Mouse (Mus musculus): ENCODE measurements around the gene Ppp1r1b. TPM values are rescaled to one million over a fixed set of nuclear protein-coding genes. Genes with fewer than 3 reads are reported as not detected.
A peak's percentile ranks its signal among the peaks of the same experiment; 100 is the strongest.

Ppp1r1b gene
- polyA plus RNA-seq, 1 experiment from 2014 or later, result 0.78 TPM

GRCm38 (mm10) chr11:98327136-98328030, 20.8 kb upstream of the Ppp1r1b start:
- peak overlapping the region; percentile 22 for H3K4me3 ChIP-seq (ENCODE audit: low read depth, low read length)
- H3K4me1 ChIP-seq (ENCODE audit: control insufficient read depth, insufficient read depth, low read length), result peaks cover 16% of the 10 kb centered on the region
- peak; percentile 96 for DNase-seq (ENCODE audit: low spot score, missing footprints)
- H3K9me3 ChIP-seq (ENCODE audit: control insufficient read depth, low read length), result no peaks in the 10 kb centered on the region
- under 1% methylated on average over 95 of the region's 97 CpGs for WGBS
- H3K9ac ChIP-seq (ENCODE audit: low read length), result 0 out of 2 replicates have a peak overlapping the region, but pooled peaks have one; percentile 9
- H3K27me3 ChIP-seq (ENCODE audit: control insufficient read depth, insufficient read depth, low read length), result peaks cover 99% of the 10 kb centered on the region
- no peak for ATAC-seq (ENCODE audit: low FRiP score)
- no peaks in the 10 kb centered on the region for H3K36me3 ChIP-seq (ENCODE audit: control insufficient read depth, insufficient read depth, low read length)
- H3K4me2 ChIP-seq, result peak overlapping the region; percentile 29
- no peak overlapping the region for H3K27ac ChIP-seq (ENCODE audit: low read depth, low read length)

GRCm38 (mm10) chr11:98328031-98328370, 20.2 kb upstream of the Ppp1r1b start:
- WGBS, result under 1% methylated on average over 33 of the region's 35 CpGs
- H3K4me1 ChIP-seq (ENCODE audit: control insufficient read depth, insufficient read depth, low read length), result peaks cover 16% of the 10 kb centered on the region
- H3K36me3 ChIP-seq (ENCODE audit: control insufficient read depth, insufficient read depth, low read length), result no peaks in the 10 kb centered on the region
- H3K4me3 ChIP-seq (ENCODE audit: low read depth, low read length), result peak overlapping the region; percentile 22
- no peak overlapping the region for H3K9ac ChIP-seq (ENCODE audit: low read length)
- H3K27ac ChIP-seq (ENCODE audit: low read depth, low read length), result no peak overlapping the region
- H3K9me3 ChIP-seq (ENCODE audit: control insufficient read depth, low read length), result no peaks in the 10 kb centered on the region
- DNase-seq (ENCODE audit: low spot score, missing footprints) (peak; percentile 94), ATAC-seq (ENCODE audit: low FRiP score) (no peak)
- H3K4me2 ChIP-seq, result peak overlapping the region; percentile 29
- H3K27me3 ChIP-seq (ENCODE audit: control insufficient read depth, insufficient read depth, low read length), result peaks cover 97% of the 10 kb centered on the region

GRCm38 (mm10) chr11:98328371-98329069, 19.7 kb upstream of the Ppp1r1b start:
- Histone ChIP-seq H3K9me3 (ENCODE audit: control insufficient read depth, low read length) (no peaks in the 10 kb centered on the region), H3K4me2 (peak overlapping the region; percentile 29), H3K27ac (ENCODE audit: low read depth, low read length) (no peak overlapping the region), H3K4me3 (ENCODE audit: low read depth, low read length) (peak overlapping the region; percentile 22), H3K9ac (ENCODE audit: low read length) (0 out of 2 replicates have a peak overlapping the region, but pooled peaks have one; percentile 20), H3K27me3 (ENCODE audit: control insufficient read depth, insufficient read depth, low read length) (peaks cover 97% of the 10 kb centered on the region), H3K4me1 (ENCODE audit: control insufficient read depth, insufficient read depth, low read length) (peaks cover 16% of the 10 kb centered on the region), H3K36me3 (ENCODE audit: control insufficient read depth, insufficient read depth, low read length) (no peaks in the 10 kb centered on the region)
- DNase-seq (ENCODE audit: low spot score, missing footprints), result peak; percentile 92
- no peak for ATAC-seq (ENCODE audit: low FRiP score)
- WGBS, result under 1% methylated on average over 54 of the region's 56 CpGs

GRCm38 (mm10) chr11:98329081-98329959, 18.9 kb upstream of the Ppp1r1b start, which contains the start of gene Neurod2:
Neurod2 (minus strand) TSS chr11:98329648.
- Histone ChIP-seq H3K4me3 (ENCODE audit: low read depth, low read length) (peak within 1 kb of the TSS; percentile 22), H3K27me3 (ENCODE audit: control insufficient read depth, insufficient read depth, low read length) (peaks cover 97% of the 10 kb centered on the region), H3K4me1 (ENCODE audit: control insufficient read depth, insufficient read depth, low read length) (peaks cover 19% of the 10 kb centered on the region), H3K36me3 (ENCODE audit: control insufficient read depth, insufficient read depth, low read length) (no peaks in the 10 kb centered on the region), H3K27ac (ENCODE audit: low read depth, low read length) (no peak within 1 kb of the TSS), H3K9me3 (ENCODE audit: control insufficient read depth, low read length) (no peaks in the 10 kb centered on the region), H3K9ac (ENCODE audit: low read length) (0 out of 2 replicates have a peak within 1 kb of the TSS, but pooled peaks have one; percentile 20), H3K4me2 (peak within 1 kb of the TSS; percentile 29)
- ATAC-seq (ENCODE audit: low FRiP score), result no peak
- peak; percentile 87 for DNase-seq (ENCODE audit: low spot score, missing footprints)
- WGBS, result under 1% methylated on average over 38 of the region's 38 CpGs

- Histone ChIP-seq H3K4me1 (ENCODE audit: control insufficient read depth, insufficient read depth, low read length) (peaks cover 23% of the 10 kb centered on the region), H3K27ac (ENCODE audit: low read depth, low read length) (no peak overlapping the region), H3K27me3 (ENCODE audit: control insufficient read depth, insufficient read depth, low read length) (peaks cover 97% of the 10 kb centered on the region), H3K4me2 (no peak overlapping the region), H3K9me3 (ENCODE audit: control insufficient read depth, low read length) (no peaks in the 10 kb centered on the region), H3K4me3 (ENCODE audit: low read depth, low read length) (no peak overlapping the region), H3K36me3 (ENCODE audit: control insufficient read depth, insufficient read depth, low read length) (no peaks in the 10 kb centered on the region), H3K9ac (ENCODE audit: low read length) (no peak overlapping the region)
- DNase-seq (ENCODE audit: low spot score, missing footprints), result peak; percentile 88
- no peak for ATAC-seq (ENCODE audit: low FRiP score)
- WGBS, result 30% methylated on average over 9 of the region's 9 CpGs
Observed at GRCm38 (mm10) chr11:98329960-98330744, 18.1 kb upstream of the Ppp1r1b start.

GRCm38 (mm10) chr11:98330745-98331204, 17.4 kb upstream of the Ppp1r1b start:
- H3K36me3 ChIP-seq (ENCODE audit: control insufficient read depth, insufficient read depth, low read length), result no peaks in the 10 kb centered on the region
- peaks cover 23% of the 10 kb centered on the region for H3K4me1 ChIP-seq (ENCODE audit: control insufficient read depth, insufficient read depth, low read length)
- H3K9me3 ChIP-seq (ENCODE audit: control insufficient read depth, low read length), result no peaks in the 10 kb centered on the region
- ATAC-seq (ENCODE audit: low FRiP score), result no peak
- H3K4me2 ChIP-seq, result no peak overlapping the region
- 56% methylated on average over 2 of the region's 2 CpGs for WGBS
- H3K9ac ChIP-seq (ENCODE audit: low read length), result no peak overlapping the region
- H3K27me3 ChIP-seq (ENCODE audit: control insufficient read depth, insufficient read depth, low read length), result peaks cover 97% of the 10 kb centered on the region
- no peak for DNase-seq (ENCODE audit: low spot score, missing footprints)
- H3K27ac ChIP-seq (ENCODE audit: low read depth, low read length), result no peak overlapping the region
- H3K4me3 ChIP-seq (ENCODE audit: low read depth, low read length), result no peak overlapping the region

GRCm38 (mm10) chr11:98331401-98331800, 16.8 kb upstream of the Ppp1r1b start:
- ATAC-seq (ENCODE audit: low FRiP score), result no peak
- no peaks in the 10 kb centered on the region for H3K9me3 ChIP-seq (ENCODE audit: control insufficient read depth, low read length)
- peaks cover 23% of the 10 kb centered on the region for H3K4me1 ChIP-seq (ENCODE audit: control insufficient read depth, insufficient read depth, low read length)
- H3K9ac ChIP-seq (ENCODE audit: low read length), result no peak overlapping the region
- peaks cover 98% of the 10 kb centered on the region for H3K27me3 ChIP-seq (ENCODE audit: control insufficient read depth, insufficient read depth, low read length)
- H3K4me2 ChIP-seq, result no peak overlapping the region
- no peaks in the 10 kb centered on the region for H3K36me3 ChIP-seq (ENCODE audit: control insufficient read depth, insufficient read depth, low read length)
- H3K4me3 ChIP-seq (ENCODE audit: low read depth, low read length), result no peak overlapping the region
- no peak overlapping the region for H3K27ac ChIP-seq (ENCODE audit: low read depth, low read length)
- DNase-seq (ENCODE audit: low spot score, missing footprints), result no peak
- 75% methylated on average over 1 of the region's 1 CpGs for WGBS

GRCm38 (mm10) chr11:98332186-98332585, 16.0 kb upstream of the Ppp1r1b start:
- 84% methylated on average over 3 of the region's 3 CpGs for WGBS
- H3K9me3 ChIP-seq (ENCODE audit: control insufficient read depth, low read length), result no peaks in the 10 kb centered on the region
- H3K27ac ChIP-seq (ENCODE audit: low read depth, low read length), result no peak overlapping the region
- H3K9ac ChIP-seq (ENCODE audit: low read length), result no peak overlapping the region
- peaks cover 98% of the 10 kb centered on the region for H3K27me3 ChIP-seq (ENCODE audit: control insufficient read depth, insufficient read depth, low read length)
- DNase-seq (ENCODE audit: low spot score, missing footprints) (no peak), ATAC-seq (ENCODE audit: low FRiP score) (no peak)
- no peaks in the 10 kb centered on the region for H3K36me3 ChIP-seq (ENCODE audit: control insufficient read depth, insufficient read depth, low read length)
- H3K4me3 ChIP-seq (ENCODE audit: low read depth, low read length), result no peak overlapping the region
- H3K4me1 ChIP-seq (ENCODE audit: control insufficient read depth, insufficient read depth, low read length), result peaks cover 23% of the 10 kb centered on the region
- H3K4me2 ChIP-seq, result no peak overlapping the region

Data from midbrain, embryonic 11.5 days (tissue).